Mouse (Mus musculus) liver, postnatal 0 days (tissue): Measurements from ENCODE around the gene Tjp1. TPM values are rescaled to one million over a fixed set of nuclear protein-coding genes. Genes with fewer than 3 reads are reported as not detected.

ENCODE experiments used
- ATAC-seq: fragments of 200-750 bp; cut with Nextera tagmentation; 2 replicates; pipeline ENCODE4 v1.8.0; 2017; ENCODE audit warnings: mild to moderate bottlenecking, moderate library complexity
- DNase-seq: peaks from one replicate; pipeline ENCODE4 v3.0.0-alpha.2; 2016
- H3K27ac ChIP-seq: fragments of 300-500 bp; sonication (generic); 2 replicates; pipeline ENCODE4 v1.5.1; 2014; ENCODE audit warnings: antibody characterized with exemption, moderate library complexity, mild to moderate bottlenecking, low read depth
- H3K27me3 ChIP-seq: fragments of 300-500 bp; sonication (generic); 2 replicates; pipeline ENCODE4 v1.6.1; 2014; ENCODE audit warnings: low read length, control low read depth, mixed read lengths; ENCODE audit not compliant: insufficient read depth
- H3K36me3 ChIP-seq: fragments of 300-500 bp; sonication (generic); replicated peaks from 2 replicates; pipeline ENCODE4 v1.6.1; 2014; ENCODE audit warnings: mild to moderate bottlenecking, control low read depth, low read length, moderate library complexity, mixed read lengths; ENCODE audit not compliant: insufficient read depth
- H3K4me1 ChIP-seq: fragments of 300-500 bp; sonication (generic); 2 replicates; pipeline ENCODE4 v1.6.1; 2014; ENCODE audit warnings: antibody characterized with exemption, mild to moderate bottlenecking, control low read depth; ENCODE audit not compliant: insufficient read depth
- H3K4me2 ChIP-seq: fragments of 300-500 bp; sonication (generic); 2 replicates; pipeline ENCODE4 v1.6.1; 2014; ENCODE audit warnings: low read depth, mild to moderate bottlenecking, low read length, moderate library complexity, mixed read lengths
- H3K4me3 ChIP-seq: fragments of 300-500 bp; sonication (generic); 2 replicates; pipeline ENCODE4 v1.5.1; 2014; ENCODE audit warnings: low read depth, low read length
- H3K9ac ChIP-seq: fragments of 300-500 bp; sonication (generic); replicated peaks from 2 replicates; pipeline ENCODE4 v1.6.1; 2014; ENCODE audit warnings: mild to moderate bottlenecking, moderate library complexity
- H3K9me3 ChIP-seq: fragments of 300-500 bp; sonication (generic); 2 replicates; pipeline ENCODE4 v1.6.1; 2016; ENCODE audit warnings: mild to moderate bottlenecking, control low read depth, low read length, mixed read lengths
- CTCF ChIP-seq: sonication (generic); IDR thresholded peaks from 2 replicates; pipeline ENCODE4 v1.5.1; 2016; ENCODE audit warnings: antibody characterized with exemption, low read depth
- EP300 ChIP-seq: IDR thresholded peaks from 2 replicates; pipeline ENCODE4 v1.6.1; 2016; ENCODE audit warnings: antibody characterized with exemption, low read depth, mild to moderate bottlenecking
- WGBS: fragments of 180-500 bp; shearing (Covaris S2); extraction: QIAGEN DNeasy Blood & Tissue Kit; methylation state at CpG from one replicate; pipeline ENCODE4 v1.1.7; 2014; ENCODE audit not compliant: insufficient replicate concordance; 5-methylcytosine and 5-hydroxymethylcytosine counted together
- polyA plus RNA-seq: library from polyadenylated mRNA; unstranded; fragments of >200 nt; fragmentation: Nextera tagmentation; extraction: Ambion mirVana; gene quantifications from 2 replicates; pipeline ENCODE4 v1.2.1, GENCODE M21; 2015

Tjp1 gene
- polyA plus RNA-seq, 1 experiment from 2014 or later: 3.8 TPM

DNA sequence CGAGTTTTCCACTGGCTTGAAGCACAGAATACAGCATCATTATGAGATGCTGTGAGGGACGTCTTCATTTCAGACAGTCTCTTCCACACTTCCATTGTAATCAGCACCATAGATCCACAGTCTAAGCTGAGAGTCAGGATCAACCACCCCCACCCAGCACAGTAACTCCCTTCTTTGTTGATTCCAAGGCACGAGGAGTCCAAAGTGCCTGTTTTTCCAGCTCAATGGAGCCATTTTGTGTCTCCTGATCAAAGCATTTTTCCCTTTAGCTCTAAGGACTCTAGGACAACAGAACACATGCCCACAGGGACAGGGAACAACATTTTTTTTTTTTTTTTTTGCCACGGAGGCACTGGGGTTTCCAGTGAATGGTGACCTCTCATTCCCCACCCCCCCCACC is 5.1 kb upstream of the Tjp1 start:
- no peak for TF ChIP-seq EP300
- no peaks in the 10 kb centered on the region; the same call in 1 of the 2 replicates for H3K9me3 ChIP-seq
- H3K27me3 ChIP-seq: peaks cover 11% of the 10 kb centered on the region
- H3K27ac ChIP-seq: no peak overlapping the region
- H3K4me1 ChIP-seq: 0 out of 2 replicates have a peak, but pooled peaks cover under 1% of the 10 kb centered on the region
- ATAC-seq (no peak), DNase-seq (no peak)
- 55% methylated on average over 4 of the region's 4 CpGs for WGBS
- H3K9ac ChIP-seq: no peak overlapping the region
- no peaks in the 10 kb centered on the region for H3K36me3 ChIP-seq
- H3K4me3 ChIP-seq: no peak overlapping the region
- H3K4me2 ChIP-seq: no peak overlapping the region

DNA sequence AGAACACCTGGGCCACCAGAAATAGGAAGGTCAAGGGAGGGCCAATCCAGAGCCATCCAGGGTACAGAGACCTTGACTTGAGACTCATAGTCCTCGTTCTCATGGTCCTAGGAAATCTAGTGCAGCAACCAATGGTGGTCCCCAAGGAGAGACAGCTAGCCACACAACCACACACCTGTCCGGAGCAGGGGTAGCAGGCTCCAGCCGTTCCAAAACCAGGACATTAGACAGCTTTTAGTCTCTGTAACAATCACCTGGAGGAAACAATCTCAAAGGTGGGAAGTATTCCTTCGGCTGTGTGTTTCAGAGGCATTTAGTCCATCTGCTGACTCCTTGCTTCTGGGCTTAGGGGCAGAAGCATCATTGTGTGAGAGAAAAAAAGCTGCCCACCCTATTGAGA is 4.5 kb downstream of the Tjp1 start:
- H3K9ac ChIP-seq: no peak overlapping the region
- ATAC-seq: no peak
- no peaks in the 10 kb centered on the region for H3K9me3 ChIP-seq
- H3K4me2 ChIP-seq: no peak overlapping the region
- DNase-seq: no peak
- H3K4me1 ChIP-seq: 0 out of 2 replicates have a peak, but pooled peaks cover 7% of the 10 kb centered on the region
- TF ChIP-seq EP300 (no peak), CTCF (no peak)
- 75% methylated on average over 4 of the region's 4 CpGs for WGBS
- H3K27ac ChIP-seq: no peak overlapping the region
- H3K36me3 ChIP-seq: no peaks in the 10 kb centered on the region
- H3K4me3 ChIP-seq: no peak overlapping the region
- H3K27me3 ChIP-seq: peaks cover 27% of the 10 kb centered on the region

DNA sequence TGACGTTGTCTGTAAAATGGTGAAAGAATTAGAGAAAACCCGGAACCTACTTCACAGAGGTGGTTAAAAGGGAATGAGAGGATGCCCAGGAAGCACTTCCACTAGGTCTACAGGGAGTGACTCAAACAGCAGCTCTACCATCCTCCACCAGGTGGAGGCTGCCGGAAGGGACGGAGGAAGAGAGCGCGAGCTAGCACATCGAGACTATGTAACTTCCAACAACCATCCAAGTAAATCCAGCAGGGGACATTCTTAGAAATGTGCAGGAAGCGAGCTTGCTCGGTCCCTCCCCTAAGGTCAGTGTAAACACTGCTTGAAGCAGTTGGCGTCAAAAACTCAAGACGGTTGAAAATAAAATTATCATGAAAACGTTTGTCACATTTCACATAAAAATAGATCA is 5.1 kb downstream of the Tjp1 start:
- Histone ChIP-seq H3K4me2 (no peak overlapping the region), H3K4me1 (0 out of 2 replicates have a peak, but pooled peaks cover 4% of the 10 kb centered on the region), H3K36me3 (no peaks in the 10 kb centered on the region), H3K4me3 (no peak overlapping the region), H3K9ac (no peak overlapping the region), H3K27me3 (peaks cover 22% of the 10 kb centered on the region), H3K9me3 (no peaks in the 10 kb centered on the region), H3K27ac (no peak overlapping the region)
- TF ChIP-seq CTCF (no peak), EP300 (no peak)
- no peak for DNase-seq
- no peak for ATAC-seq
- 58% methylated on average over 12 of the region's 12 CpGs for WGBS

DNA sequence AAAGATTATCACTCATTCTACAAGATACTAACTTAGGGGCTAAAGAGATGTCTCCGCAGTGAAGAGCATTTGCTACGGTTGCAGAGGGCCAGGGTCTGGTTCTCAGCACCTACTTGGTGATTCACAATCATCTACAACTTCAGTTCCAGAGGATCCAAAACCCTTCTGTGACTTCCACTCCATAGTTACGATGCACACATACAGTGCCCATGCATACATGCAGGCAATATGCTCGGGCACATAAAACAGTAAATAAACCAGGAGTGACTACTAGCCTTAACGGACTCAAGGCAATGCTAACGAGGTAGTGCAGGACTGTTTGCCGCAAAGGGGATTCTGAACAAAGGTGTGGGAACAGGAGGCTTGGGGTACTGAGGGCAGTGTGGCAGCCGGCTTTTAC is 7.0 kb downstream of the Tjp1 start:
- no peak overlapping the region for H3K27ac ChIP-seq
- H3K4me3 ChIP-seq: no peak overlapping the region
- peaks cover 5% of the 10 kb centered on the region; the same call in 1 of the 2 replicates for H3K27me3 ChIP-seq
- H3K36me3 ChIP-seq: no peaks in the 10 kb centered on the region
- no peak overlapping the region for H3K9ac ChIP-seq
- DNase-seq: no peak
- WGBS: 81% methylated on average over 8 of the region's 8 CpGs
- H3K9me3 ChIP-seq: no peaks in the 10 kb centered on the region
- H3K4me2 ChIP-seq: no peak overlapping the region
- TF ChIP-seq CTCF (no peak), EP300 (no peak)
- ATAC-seq: no peak
- no peaks in the 10 kb centered on the region for H3K4me1 ChIP-seq

DNA sequence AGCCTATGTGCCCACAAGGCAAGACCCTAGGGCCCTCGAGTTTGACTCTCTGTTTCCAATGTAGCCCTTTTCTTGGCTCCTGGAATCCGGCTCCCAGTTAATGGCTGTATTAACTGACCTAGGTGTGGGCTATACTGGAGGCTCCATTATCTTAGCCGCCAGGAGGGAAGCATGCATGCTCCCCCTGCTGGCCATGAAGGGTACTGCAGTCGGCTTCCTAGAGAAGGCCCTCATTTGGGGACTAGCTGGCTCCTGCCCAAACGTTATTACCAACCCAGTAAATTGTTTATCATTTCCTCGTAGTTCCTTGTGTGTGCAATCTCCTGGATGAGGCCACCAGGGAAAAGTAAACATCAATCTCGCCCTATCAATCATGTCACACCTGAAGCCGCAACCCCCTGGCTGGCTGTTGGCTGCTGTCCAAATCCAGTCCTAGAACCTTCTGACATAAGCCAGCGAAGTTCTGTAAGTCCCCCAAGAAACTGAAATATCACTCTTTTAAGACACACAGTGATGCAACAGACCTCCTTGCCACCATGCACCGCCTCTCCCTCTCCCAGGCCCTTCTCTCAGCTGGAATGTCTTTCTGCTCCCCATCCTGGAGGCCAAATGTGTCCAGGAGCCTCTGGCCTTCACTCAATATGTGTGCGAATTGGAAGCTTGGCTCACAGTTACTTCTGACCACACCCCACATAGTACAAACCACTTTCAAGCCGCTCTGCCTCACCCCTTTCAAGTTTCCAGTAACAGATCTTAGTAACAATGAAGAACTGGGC is 7.6 kb downstream of the Tjp1 start:
- peak; percentile 79 for ATAC-seq

DNA sequence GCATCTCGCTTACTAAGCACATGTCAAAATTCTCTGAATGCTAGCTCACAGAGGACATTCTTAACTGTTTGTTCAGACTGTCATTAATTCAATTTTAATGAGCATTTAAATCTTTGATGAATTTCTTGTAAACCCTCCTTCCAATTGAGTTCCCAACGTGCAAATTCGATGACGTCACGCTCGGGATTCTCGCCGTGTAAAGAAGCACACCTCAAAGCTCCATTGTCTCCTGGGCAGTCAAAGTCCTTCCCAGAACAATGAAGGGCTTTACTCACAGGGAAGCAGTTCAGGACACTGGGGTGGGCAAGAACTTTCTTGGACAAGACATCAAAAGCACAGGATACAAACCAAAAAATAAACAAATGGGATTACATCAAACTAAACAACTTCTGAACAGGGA is 10.7 kb downstream of the Tjp1 start:
- Histone ChIP-seq H3K27me3 (no peaks in the 10 kb centered on the region), H3K9ac (no peak overlapping the region), H3K4me3 (no peak overlapping the region), H3K9me3 (no peaks in the 10 kb centered on the region), H3K4me2 (no peak overlapping the region), H3K36me3 (no peaks in the 10 kb centered on the region), H3K4me1 (no peaks in the 10 kb centered on the region), H3K27ac (no peak overlapping the region)
- DNase-seq (no peak), ATAC-seq (no peak)
- WGBS: 44% methylated on average over 8 of the region's 8 CpGs
- TF ChIP-seq CTCF (no peak), EP300 (no peak)

More for the DNA sequence above, 7.6 kb downstream of the Tjp1 start:
- no peaks in the 10 kb centered on the region for H3K4me1 ChIP-seq
- TF ChIP-seq EP300: no peak
- peak; percentile 94 for TF ChIP-seq CTCF
- H3K4me3 ChIP-seq: no peak overlapping the region
- H3K27me3 ChIP-seq: peaks cover 2% of the 10 kb centered on the region; the same call in 1 of the 2 replicates
- no peaks in the 10 kb centered on the region for H3K36me3 ChIP-seq
- DNase-seq: peak; percentile 81
- H3K4me2 ChIP-seq: no peak overlapping the region
- no peak overlapping the region for H3K9ac ChIP-seq
- 36% methylated on average over 12 of the region's 12 CpGs for WGBS
- H3K27ac ChIP-seq: no peak overlapping the region
- no peaks in the 10 kb centered on the region for H3K9me3 ChIP-seq
